Mouse (Mus musculus) heart, postnatal 0 days (tissue): ENCODE data around the gene Aarsd1.

ENCODE experiments used
- CTCF ChIP-seq: IDR thresholded peaks from 2 replicates; pipeline ENCODE4 v1.5.1; 2016; ENCODE audit warnings: antibody characterized with exemption, control low read depth, low read depth
- EP300 ChIP-seq: IDR thresholded peaks from 2 replicates; pipeline ENCODE4 v1.6.1; 2016; ENCODE audit warnings: antibody characterized with exemption, low read depth

GRCm38 (mm10) chr11:101416433-101417100 lies 848 bp downstream of the Aarsd1 start:
- TF ChIP-seq CTCF (no peak), EP300 (no peak)
